Mouse (Mus musculus) intestine, postnatal 0 days (tissue): ENCODE results near the gene Lrrc17. TPM values are rescaled to one million over a fixed set of nuclear protein-coding genes. Genes with fewer than 3 reads are reported as not detected.

Experiments used
- ATAC-seq: fragments of 200-750 bp; cut with Nextera tagmentation; 2 replicates; pipeline ENCODE4 v1.8.0; 2017; ENCODE audit warnings: mild to moderate bottlenecking, moderate TSS enrichment, moderate library complexity
- H3K27ac ChIP-seq: fragments of 300-500 bp; sonication (generic); 2 replicates; pipeline ENCODE4 v1.5.1; 2014; ENCODE audit warnings: mild to moderate bottlenecking, low read depth, low read length, moderate library complexity
- H3K27me3 ChIP-seq: fragments of 300-500 bp; sonication (generic); replicated peaks from 2 replicates; pipeline ENCODE4 v1.6.1; 2014; ENCODE audit warnings: low read length, mixed read lengths; ENCODE audit not compliant: control insufficient read depth, insufficient read depth
- H3K36me3 ChIP-seq: fragments of 300-500 bp; sonication (generic); 2 replicates; pipeline ENCODE4 v1.6.1; 2014; ENCODE audit warnings: mild to moderate bottlenecking, moderate library complexity; ENCODE audit not compliant: control insufficient read depth, insufficient read depth
- H3K4me1 ChIP-seq: fragments of 300-500 bp; sonication (generic); replicated peaks from 2 replicates; pipeline ENCODE4 v1.6.1; 2014; ENCODE audit warnings: antibody characterized with exemption, low read length, mixed read lengths; ENCODE audit not compliant: control insufficient read depth, insufficient read depth
- H3K4me2 ChIP-seq: fragments of 300-500 bp; sonication (generic); replicated peaks from 2 replicates; pipeline ENCODE4 v1.6.1; 2014; ENCODE audit warnings: low read depth, mild to moderate bottlenecking, moderate library complexity
- H3K4me3 ChIP-seq: fragments of 300-500 bp; sonication (generic); 2 replicates; pipeline ENCODE4 v1.5.1; 2014; ENCODE audit warnings: low read depth, low read length
- H3K9ac ChIP-seq: fragments of 300-500 bp; sonication (generic); 2 replicates; pipeline ENCODE4 v1.6.1; 2014; ENCODE audit warnings: mild to moderate bottlenecking, low read depth, low read length
- H3K9me3 ChIP-seq: fragments of 300-500 bp; sonication (generic); 2 replicates; pipeline ENCODE4 v1.6.1; 2016; ENCODE audit warnings: mixed run types; ENCODE audit not compliant: control insufficient read depth
- CTCF ChIP-seq: sonication (generic); IDR thresholded peaks from 2 replicates; pipeline ENCODE4 v1.5.1; 2016; ENCODE audit warnings: low read depth, mild to moderate bottlenecking, control low read depth, antibody characterized with exemption, moderate library complexity
- WGBS: fragments of 180-500 bp; shearing (Covaris S2); extraction: QIAGEN DNeasy Blood & Tissue Kit; methylation state at CpG from one replicate; pipeline ENCODE4 v1.1.7; 2014; 5-methylcytosine and 5-hydroxymethylcytosine counted together
- polyA plus RNA-seq: library from polyadenylated mRNA; unstranded; fragments of >200 nt; fragmentation: Nextera tagmentation; extraction: Ambion mirVana; gene quantifications from 2 replicates; pipeline ENCODE4 v1.2.1, GENCODE M21; 2015

The Lrrc17 gene
- polyA plus RNA-seq, 1 experiment from 2014 or later, result 10.3 TPM

DNA sequence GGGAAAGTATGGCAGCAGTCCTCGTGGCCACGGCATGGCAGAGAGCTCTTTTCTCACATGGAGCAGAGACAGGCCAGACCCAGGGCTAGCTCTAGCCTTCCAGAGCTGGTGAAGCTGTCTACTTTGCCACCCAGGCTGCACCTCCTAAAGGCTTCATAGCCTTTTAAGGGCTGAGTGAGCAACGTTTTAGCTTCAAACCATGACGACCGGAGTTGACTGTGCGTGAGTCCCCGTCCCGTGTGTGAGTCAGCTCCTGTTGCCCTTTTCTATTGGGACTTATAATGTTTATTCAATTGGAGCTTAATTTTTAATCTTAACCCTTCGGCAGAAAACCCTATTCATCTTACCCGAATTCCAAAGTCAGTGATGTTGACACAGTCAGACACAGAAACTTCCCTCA is 43.2 kb upstream of the Lrrc17 start:
- no peak for TF ChIP-seq CTCF
- no peaks in the 10 kb centered on the region for H3K36me3 ChIP-seq
- 58% methylated on average over 10 of the region's 10 CpGs for WGBS
- H3K9me3 ChIP-seq, result no peaks in the 10 kb centered on the region
- H3K27me3 ChIP-seq, result no peaks in the 10 kb centered on the region
- H3K9ac ChIP-seq, result no peak overlapping the region
- H3K4me2 ChIP-seq, result no peak overlapping the region
- H3K4me1 ChIP-seq, result no peaks in the 10 kb centered on the region
- ATAC-seq, result no peak
- no peak overlapping the region for H3K27ac ChIP-seq
- H3K4me3 ChIP-seq, result no peak overlapping the region

DNA sequence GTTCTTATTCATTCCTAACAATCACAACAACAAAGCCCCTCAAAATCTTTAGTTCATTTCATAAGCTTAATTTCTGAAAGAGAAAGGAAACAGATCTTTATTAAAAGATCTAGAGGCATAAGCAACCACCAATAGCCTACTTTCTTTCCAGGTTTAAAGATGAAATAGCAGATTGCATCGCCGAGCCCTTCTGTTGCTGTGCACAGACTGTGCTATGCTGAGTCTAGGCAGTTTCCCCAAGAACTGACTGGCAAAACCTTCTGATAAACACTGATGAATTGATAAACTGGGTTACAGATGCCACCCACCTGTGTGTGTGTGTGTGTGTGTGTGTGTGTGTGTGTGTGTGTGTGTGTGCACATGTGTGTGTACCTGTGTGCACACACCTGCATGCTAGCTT is 42.4 kb upstream of the Lrrc17 start:
- no peak overlapping the region for H3K27ac ChIP-seq
- no peak overlapping the region for H3K9ac ChIP-seq
- no peak overlapping the region for H3K4me3 ChIP-seq
- no peak for ATAC-seq
- no peaks in the 10 kb centered on the region for H3K27me3 ChIP-seq
- no peaks in the 10 kb centered on the region for H3K4me1 ChIP-seq
- no peak overlapping the region for H3K4me2 ChIP-seq
- no peaks in the 10 kb centered on the region for H3K9me3 ChIP-seq
- 70% methylated on average over 2 of the region's 2 CpGs for WGBS
- no peak for TF ChIP-seq CTCF
- H3K36me3 ChIP-seq, result no peaks in the 10 kb centered on the region

DNA sequence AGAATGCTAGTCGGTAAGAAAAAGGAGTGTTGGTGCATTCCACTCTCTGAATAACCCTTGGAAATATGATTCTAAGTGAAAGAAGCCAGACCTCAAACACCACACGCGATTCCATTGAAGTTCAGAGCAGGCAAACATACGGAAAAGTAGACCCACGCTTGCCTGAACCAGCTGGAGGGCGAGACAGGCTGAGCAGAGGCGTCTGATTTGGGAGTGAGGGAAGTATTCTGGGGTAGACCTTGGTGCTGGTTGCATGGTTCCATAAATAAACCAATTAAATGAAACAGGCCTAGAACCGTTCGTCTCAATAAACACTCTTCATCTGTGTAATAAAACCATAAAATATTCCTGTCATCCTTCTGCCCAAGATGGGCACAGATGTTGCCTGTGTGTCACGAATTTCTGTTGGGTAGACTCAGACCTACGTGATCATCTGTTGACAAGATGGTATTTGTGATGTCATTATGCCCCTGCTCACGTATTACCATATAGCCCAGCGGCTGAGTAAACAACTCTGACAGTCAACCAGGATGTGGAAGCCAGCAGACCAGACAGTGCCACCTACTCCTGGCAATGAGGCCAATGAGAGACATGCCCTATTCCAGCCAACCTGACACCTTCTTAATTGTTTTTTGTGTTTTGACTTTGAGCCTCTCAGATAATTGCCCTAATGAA is 40.3 kb upstream of the Lrrc17 start:
- TF ChIP-seq CTCF, result no peak
- no peak for ATAC-seq

DNA sequence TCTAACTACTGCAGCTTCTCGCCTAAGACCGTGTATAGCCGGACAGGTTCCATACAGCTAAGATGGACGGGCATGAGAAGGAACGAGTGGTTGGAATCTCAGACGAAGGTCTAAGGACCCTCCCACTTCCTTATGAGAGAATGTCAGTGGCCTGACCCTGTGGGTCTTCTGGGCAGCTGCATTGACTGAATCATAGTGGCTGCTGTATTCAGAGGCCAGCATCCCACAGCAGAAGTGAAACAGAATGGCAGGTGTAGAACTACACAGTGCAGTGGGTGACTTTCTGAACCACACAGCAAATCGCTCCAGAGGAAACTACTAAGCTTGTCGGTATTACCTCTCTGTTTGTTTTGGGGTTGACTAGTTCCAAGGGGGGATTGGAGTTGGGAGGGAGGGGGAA is 38.2 kb upstream of the Lrrc17 start:
- H3K4me1 ChIP-seq, result no peaks in the 10 kb centered on the region
- H3K27ac ChIP-seq, result no peak overlapping the region
- ATAC-seq, result no peak
- H3K27me3 ChIP-seq, result no peaks in the 10 kb centered on the region
- no peak overlapping the region for H3K4me3 ChIP-seq
- no peak overlapping the region for H3K9ac ChIP-seq
- no peaks in the 10 kb centered on the region for H3K9me3 ChIP-seq
- H3K36me3 ChIP-seq, result no peaks in the 10 kb centered on the region
- 79% methylated on average over 8 of the region's 8 CpGs for WGBS
- no peak for TF ChIP-seq CTCF
- no peak overlapping the region for H3K4me2 ChIP-seq

More for the DNA sequence above, 40.3 kb upstream of the Lrrc17 start:
- H3K36me3 ChIP-seq, result no peaks in the 10 kb centered on the region
- H3K4me1 ChIP-seq, result no peaks in the 10 kb centered on the region
- H3K9me3 ChIP-seq, result no peaks in the 10 kb centered on the region
- no peak overlapping the region for H3K9ac ChIP-seq
- H3K27ac ChIP-seq, result no peak overlapping the region
- WGBS, result 62% methylated on average over 13 of the region's 13 CpGs
- H3K27me3 ChIP-seq, result no peaks in the 10 kb centered on the region
- H3K4me2 ChIP-seq, result no peak overlapping the region
- H3K4me3 ChIP-seq, result no peak overlapping the region

DNA sequence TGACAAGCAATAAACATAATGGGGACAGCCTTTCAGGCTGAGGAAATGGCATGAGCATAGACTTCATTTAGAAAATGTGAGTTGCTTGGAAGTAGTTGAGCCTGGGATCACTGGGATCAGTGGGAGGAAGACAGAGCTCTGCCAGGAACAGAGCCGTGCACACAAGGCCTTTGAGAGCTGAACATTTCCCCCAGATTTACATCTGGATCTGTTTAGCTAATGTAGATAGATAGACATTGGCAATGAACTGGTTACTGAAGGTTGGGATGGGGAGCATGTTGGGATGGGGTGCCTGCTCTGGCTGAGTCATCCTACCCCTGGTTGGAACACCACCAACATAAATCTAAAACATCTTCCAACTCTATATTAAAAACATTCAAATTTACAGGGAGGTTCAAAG is 36.5 kb upstream of the Lrrc17 start:
- Histone ChIP-seq H3K4me3 (no peak overlapping the region), H3K27me3 (no peaks in the 10 kb centered on the region), H3K27ac (no peak overlapping the region), H3K36me3 (no peaks in the 10 kb centered on the region), H3K9ac (no peak overlapping the region), H3K9me3 (no peaks in the 10 kb centered on the region), H3K4me1 (no peaks in the 10 kb centered on the region), H3K4me2 (no peak overlapping the region)
- no peak for ATAC-seq
- TF ChIP-seq CTCF, result no peak
- WGBS, result 70% methylated on average over 1 of the region's 1 CpGs

DNA sequence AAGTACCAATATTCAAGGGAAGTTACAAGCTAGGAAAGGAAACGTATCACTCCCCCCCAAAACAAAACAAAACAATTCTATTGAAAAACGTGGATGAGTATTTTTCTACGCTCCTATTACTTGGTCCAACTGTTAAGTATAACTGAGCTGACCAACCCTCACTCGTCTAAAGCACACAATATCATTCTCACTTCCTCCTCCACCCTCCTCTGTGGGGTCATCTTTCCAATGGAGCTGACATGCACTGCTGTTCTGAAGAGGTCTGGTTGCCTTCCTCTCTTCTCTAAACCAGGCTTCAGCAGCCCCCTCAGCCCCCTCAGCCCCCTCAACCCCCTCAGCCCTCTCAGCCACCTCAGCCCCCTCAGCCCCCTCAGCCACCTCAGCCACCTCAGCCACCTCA is 33.6 kb upstream of the Lrrc17 start:
- Histone ChIP-seq H3K9me3 (no peaks in the 10 kb centered on the region), H3K36me3 (no peaks in the 10 kb centered on the region), H3K27me3 (no peaks in the 10 kb centered on the region), H3K27ac (no peak overlapping the region), H3K9ac (no peak overlapping the region), H3K4me1 (no peaks in the 10 kb centered on the region), H3K4me2 (no peak overlapping the region), H3K4me3 (no peak overlapping the region)
- no peak for TF ChIP-seq CTCF
- no peak for ATAC-seq
- 68% methylated on average over 4 of the region's 4 CpGs for WGBS

DNA sequence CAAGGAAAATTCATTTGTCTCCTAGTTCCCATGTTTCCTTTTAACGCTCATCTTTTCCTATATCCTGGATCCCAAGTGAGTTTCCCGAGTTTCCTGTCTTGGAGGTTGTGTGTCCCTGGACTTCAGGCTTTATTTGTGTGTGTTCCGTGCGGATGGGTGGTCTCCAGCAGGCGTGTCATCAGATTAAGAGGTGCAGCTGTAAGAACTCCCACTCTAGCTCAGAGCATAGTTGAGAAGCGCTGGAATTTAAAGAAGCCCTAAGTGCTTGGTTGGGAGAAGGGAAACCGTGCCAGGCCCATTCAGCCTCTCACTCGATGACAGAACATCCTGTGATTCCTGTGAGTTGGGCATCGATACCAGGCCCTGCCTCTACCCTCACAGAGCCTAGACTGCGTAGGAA is 30.0 kb upstream of the Lrrc17 start:
- no peak for ATAC-seq
- Histone ChIP-seq H3K4me2 (no peak overlapping the region), H3K27me3 (no peaks in the 10 kb centered on the region), H3K4me3 (no peak overlapping the region), H3K4me1 (no peaks in the 10 kb centered on the region), H3K9ac (no peak overlapping the region), H3K27ac (no peak overlapping the region), H3K9me3 (no peaks in the 10 kb centered on the region), H3K36me3 (no peaks in the 10 kb centered on the region)
- WGBS, result 47% methylated on average over 10 of the region's 10 CpGs
- TF ChIP-seq CTCF, result no peak
